Mouse (Mus musculus) bone marrow macrophage, adult 2 months (primary cell): ENCODE data around the gene Nipa1.

Experiments used
- CTCF ChIP-seq: IDR thresholded peaks from 2 replicates; pipeline ENCODE4 v1.5.1; 2012; ENCODE audit warnings: low read depth, mild to moderate bottlenecking, low read length, moderate library complexity
- POLR2A ChIP-seq: IDR thresholded peaks from 2 replicates; pipeline ENCODE4 v1.6.1; 2012; ENCODE audit warnings: mild to moderate bottlenecking, low read depth, low read length, borderline replicate concordance

DNA sequence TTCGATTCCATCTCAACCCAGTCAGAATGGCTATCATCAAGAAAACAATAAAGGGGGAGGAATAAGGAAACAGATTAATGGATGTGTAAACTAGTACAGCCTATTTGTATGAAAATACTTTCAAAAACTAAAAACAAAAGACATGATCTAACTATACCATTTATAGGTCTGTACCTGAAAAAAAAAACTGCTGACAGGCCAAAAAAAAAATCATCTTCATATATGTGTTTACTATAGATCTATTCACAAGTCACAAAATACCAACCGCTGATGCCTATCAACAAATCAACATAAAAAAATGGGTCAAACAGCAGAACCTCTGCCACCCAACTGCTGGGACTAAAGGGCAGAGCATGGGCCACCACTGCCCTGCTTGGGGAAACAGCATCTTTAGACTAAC, 63.7 kb downstream of the Nipa1 start:
- TF ChIP-seq CTCF, result no peak
- no peak for TF ChIP-seq POLR2A
